ENCODE assay signal across 8 mouse cellular contexts in genomic region chr9:73045204-73045603, GRCm38 (mm10). TPM values are rescaled to one million over a fixed set of nuclear protein-coding genes. Genes with fewer than 3 reads are reported as not detected.
A peak's percentile ranks its signal among the peaks of the same experiment; 100 is the strongest.
DNase-seq lines count a peak whose midpoint lies in the region; ATAC-seq and TF ChIP-seq lines count a peak whose summit lies in the region.

No protein-coding gene starts in this region.

- peak overlapping the region; percentile 69 for H3K9ac ChIP-seq in forebrain, embryonic 14.5 days (ENCODE audit: low read length)
- peak overlapping the region; percentile 67 for H3K9ac ChIP-seq in limb, embryonic 11.5 days (ENCODE audit: low read length)

- 15% methylated on average over 7 of the region's 7 CpGs for WGBS in forebrain, embryonic 14.5 days
- 4% methylated on average over 7 of the region's 7 CpGs for WGBS in limb, embryonic 11.5 days
- WGBS in olfactory bulb, adult 2 months = 13% methylated on average over 7 of the region's 7 CpGs

- intact Hi-C loops in gastrocnemius, adult 2 months (cut with DNase I) = no loop called here

- no peak for ATAC-seq in forebrain, embryonic 14.5 days
- no peak for ATAC-seq in limb, embryonic 11.5 days (ENCODE audit: insufficient number of reproducible peaks, low FRiP score, low TSS enrichment, low read depth)

- peak overlapping the region; percentile 87 for H3K4me2 ChIP-seq in forebrain, embryonic 14.5 days (ENCODE audit: low read length)
- peak overlapping the region; percentile 94 for H3K4me2 ChIP-seq in limb, embryonic 11.5 days (ENCODE audit: low read depth, severe bottlenecking)

- peak overlapping the region; percentile 75 for H3K4me3 ChIP-seq in gastrocnemius, adult 2 months
- peak overlapping the region; percentile 38 for H3K4me3 ChIP-seq in forebrain, embryonic 14.5 days (ENCODE audit: low read depth, low read length)
- H3K4me3 ChIP-seq in limb, embryonic 11.5 days (ENCODE audit: low read depth, low read length) = peak overlapping the region; percentile 51
- H3K4me3 ChIP-seq in olfactory bulb, adult 2 months (ENCODE audit: insufficient read depth, low read depth, low read length) = peak overlapping the region; percentile 58

- no peak for TF ChIP-seq POLR2A in olfactory bulb, adult 2 months (IDR thresholded peaks at IDR 0.05; ENCODE audit: insufficient read depth, low read depth, low read length)

- no peaks in the 10 kb centered on the region for H3K27me3 ChIP-seq in forebrain, embryonic 14.5 days (replicated peaks; ENCODE audit: control insufficient read depth, insufficient read depth, low read length)
- H3K27me3 ChIP-seq in limb, embryonic 11.5 days (ENCODE audit: control insufficient read depth, insufficient read depth, low read length) = 0 out of 2 replicates have a peak, but pooled peaks cover 2% of the 10 kb centered on the region

- H3K36me3 ChIP-seq in forebrain, embryonic 14.5 days (ENCODE audit: control insufficient read depth, insufficient read depth, low read length) = no peaks in the 10 kb centered on the region
- H3K36me3 ChIP-seq in limb, embryonic 11.5 days (ENCODE audit: control insufficient read depth, insufficient read depth, low read length) = no peaks in the 10 kb centered on the region

- peak overlapping the region; percentile 70 for H3K27ac ChIP-seq in gastrocnemius, adult 2 months
- no peak overlapping the region for H3K27ac ChIP-seq in forebrain, embryonic 14.5 days (ENCODE audit: low read depth, low read length)
- no peak overlapping the region for H3K27ac ChIP-seq in limb, embryonic 11.5 days (replicated peaks; ENCODE audit: low read depth, low read length)
- no peak overlapping the region for H3K27ac ChIP-seq in olfactory bulb, adult 2 months (ENCODE audit: insufficient read depth, low read depth, low read length)

- no peak for TF ChIP-seq CTCF in gastrocnemius, adult 2 months (IDR thresholded peaks at IDR 0.05)
- TF ChIP-seq CTCF in olfactory bulb, adult 2 months (IDR thresholded peaks at IDR 0.05; ENCODE audit: insufficient read depth, low read depth, low read length) = no peak

- DNase-seq in gastrocnemius, adult 2 months = no peak
- DNase-seq in gastrocnemius, postnatal 25 days = no peak
- peak; percentile 11 for DNase-seq in NIH3T3 (ENCODE audit: low read depth)
- no peak for DNase-seq in forebrain, embryonic 14.5 days (ENCODE audit: low spot score)
- DNase-seq in limb, embryonic 11.5 days (ENCODE audit: low spot score) = peak; percentile 25
- no peak for DNase-seq in MN1 (ENCODE audit: low spot score)
- no peak for DNase-seq in spleen, postnatal 36 days (ENCODE audit: low spot score in 2 of 2)

- no peaks in the 10 kb centered on the region for H3K9me3 ChIP-seq in forebrain, embryonic 14.5 days (replicated peaks; ENCODE audit: control insufficient read depth, low read length)
- H3K9me3 ChIP-seq in limb, embryonic 11.5 days (ENCODE audit: control insufficient read depth, low read length) = no peaks in the 10 kb centered on the region

- H3K4me1 ChIP-seq in forebrain, embryonic 14.5 days (ENCODE audit: control insufficient read depth, insufficient read depth, low read length) = peaks cover 12% of the 10 kb centered on the region
- peaks cover 8% of the 10 kb centered on the region; the same call in 1 of the 2 replicates for H3K4me1 ChIP-seq in limb, embryonic 11.5 days (ENCODE audit: control insufficient read depth, insufficient read depth, low read length)
- peaks cover 11% of the 10 kb centered on the region for H3K4me1 ChIP-seq in olfactory bulb, adult 2 months (ENCODE audit: control insufficient read depth, insufficient read depth, low read length)

RNA-seq across cellular contexts. Expression of gene Rab27a, which starts 0.6 kb away (rescaled TPM):
- total RNA-seq in gastrocnemius, adult 2 months (2021) = 1 to 10 TPM; 2.1 TPM
- 1 to 10 TPM; 1.9 to 2.5 TPM for total RNA-seq in gastrocnemius, postnatal 25 days (2021)
- polyA plus RNA-seq in forebrain, embryonic 14.5 days (2014; fragmentation: Nextera tagmentation; extraction: Ambion mirVana) = 0.51 and 0.69 TPM in 2 replicates
- polyA plus RNA-seq in limb, embryonic 11.5 days (2014; fragmentation: Nextera tagmentation; extraction: Ambion mirVana) = 2.5 and 2.6 TPM in 2 replicates
- polyA plus RNA-seq in olfactory bulb, adult 2 months (2012; ENCODE audit: insufficient read depth, insufficient read length, low replicate concordance, missing spikeins) = not detected in 2 replicates

RNA-seq across cellular contexts. Expression of gene Pigb, which starts 5.0 kb away (rescaled TPM):
- total RNA-seq in gastrocnemius, adult 2 months (2021) = 1 to 10 TPM; 3.4 to 4.1 TPM
- 1 to 10 TPM; 3.7 to 3.9 TPM for total RNA-seq in gastrocnemius, postnatal 25 days (2021)
- polyA plus RNA-seq in forebrain, embryonic 14.5 days (2014; fragmentation: Nextera tagmentation; extraction: Ambion mirVana) = 11.1 and 12.7 TPM in 2 replicates
- polyA plus RNA-seq in limb, embryonic 11.5 days (2014; fragmentation: Nextera tagmentation; extraction: Ambion mirVana) = 16.6 and 18.2 TPM in 2 replicates
- polyA plus RNA-seq in olfactory bulb, adult 2 months (2012; ENCODE audit: insufficient read depth, insufficient read length, low replicate concordance, missing spikeins) = not detected in 2 replicates

RNA-seq across cellular contexts. Expression of gene Khdc3, which starts 56.4 kb away (rescaled TPM):
- total RNA-seq in gastrocnemius, adult 2 months (2021) = not detected
- total RNA-seq in gastrocnemius, postnatal 25 days (2021) = not detected
- polyA plus RNA-seq in forebrain, embryonic 14.5 days (2014; fragmentation: Nextera tagmentation; extraction: Ambion mirVana) = not detected in 2 replicates
- 0.37 TPM in 1 of 2 replicates, not detected in the other for polyA plus RNA-seq in limb, embryonic 11.5 days (2014; fragmentation: Nextera tagmentation; extraction: Ambion mirVana)
- polyA plus RNA-seq in olfactory bulb, adult 2 months (2012; ENCODE audit: insufficient read depth, insufficient read length, low replicate concordance, missing spikeins) = not detected in 2 replicates

RNA-seq across cellular contexts. Expression of gene Gm20509, which starts 57.1 kb away (rescaled TPM):
- total RNA-seq in gastrocnemius, adult 2 months (2021) = not detected
- total RNA-seq in gastrocnemius, postnatal 25 days (2021) = not detected
- not detected in 2 replicates for polyA plus RNA-seq in forebrain, embryonic 14.5 days (2014; fragmentation: Nextera tagmentation; extraction: Ambion mirVana)
- polyA plus RNA-seq in limb, embryonic 11.5 days (2014; fragmentation: Nextera tagmentation; extraction: Ambion mirVana) = not detected in 2 replicates
- not detected in 2 replicates for polyA plus RNA-seq in olfactory bulb, adult 2 months (2012; ENCODE audit: insufficient read depth, insufficient read length, low replicate concordance, missing spikeins)

RNA-seq across cellular contexts. Expression of gene Ccpg1, which starts 60.0 kb away (rescaled TPM):
- 10 to 100 TPM; 76.1 to 95.7 TPM for total RNA-seq in gastrocnemius, adult 2 months (2021)
- 10 to 100 TPM; 53.9 to 59.0 TPM for total RNA-seq in gastrocnemius, postnatal 25 days (2021)
- 29.5 and 39.8 TPM in 2 replicates for polyA plus RNA-seq in forebrain, embryonic 14.5 days (2014; fragmentation: Nextera tagmentation; extraction: Ambion mirVana)
- 14.6 and 15.8 TPM in 2 replicates for polyA plus RNA-seq in limb, embryonic 11.5 days (2014; fragmentation: Nextera tagmentation; extraction: Ambion mirVana)
- not detected in 2 replicates for polyA plus RNA-seq in olfactory bulb, adult 2 months (2012; ENCODE audit: insufficient read depth, insufficient read length, low replicate concordance, missing spikeins)

Comparison
In these comparisons a context has a peak if more than half of its experiments do, and no peak if none do; other contexts are left out.
1. DNase-seq: peak in NIH3T3 (single experiment) and limb, embryonic 11.5 days (single experiment); none in gastrocnemius, adult 2 months (single experiment), gastrocnemius, postnatal 25 days (single experiment), forebrain, embryonic 14.5 days (single experiment), MN1 (single experiment) and spleen, postnatal 36 days (0 of 2).
2. Peak in every context shown above with its lines, with median percentiles within 50 percentile points of each other: H3K4me3 ChIP-seq.